Mouse (Mus musculus): ENCODE measurements around the gene Gm20821. TPM values are rescaled to one million over a fixed set of nuclear protein-coding genes. Genes with fewer than 3 reads are reported as not detected.
"Not testable (repeated sequence)": the region's sequence is repeated elsewhere in the genome, so short reads cannot be mapped to it uniquely, and the experiment has no call there.

Gm20821 gene
- not detected for total RNA-seq (2021)
- long read RNA-seq, experiment 1, result 0 reads
- long read RNA-seq, experiment 2, result 0 reads

DNA sequence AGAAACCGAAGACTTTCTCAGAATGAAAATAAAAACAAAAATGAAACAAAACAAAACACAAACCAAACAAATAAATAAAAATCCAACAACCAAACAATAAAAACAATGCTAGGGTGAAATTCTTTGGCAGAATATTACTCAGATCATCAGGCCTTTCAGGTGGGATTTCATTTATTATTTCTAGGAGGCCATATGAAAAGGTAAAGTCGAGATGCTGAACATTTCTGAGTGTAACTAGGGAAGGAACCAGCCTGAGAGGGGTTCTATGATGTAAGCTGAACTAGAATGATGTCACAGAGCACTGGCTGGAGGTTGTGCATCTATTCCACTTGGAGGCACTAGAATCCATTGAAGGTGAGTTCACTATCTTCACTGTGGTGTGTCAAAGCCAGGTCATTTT lies at the start of gene Gm20821:
Gene Gm20821 (plus strand): TSS at position 301 of the 400 bp plus-strand sequence.
- not testable (repeated sequence) for DNase-seq (ENCODE audit: low spot score)

All from gastrocnemius, adult 18-20 months (tissue).